Mouse (Mus musculus): ENCODE data around the gene Srl. TPM values are rescaled to one million over a fixed set of nuclear protein-coding genes. Genes with fewer than 3 reads are reported as not detected.
A peak's percentile ranks its signal among the peaks of the same experiment; 100 is the strongest.
"Not testable (repeated sequence)": the region's sequence is repeated elsewhere in the genome, so short reads cannot be mapped to it uniquely, and the experiment has no call there.

Gene Srl
- polyA plus RNA-seq, 1 experiment from 2014 or later: 6.9 TPM

DNA sequence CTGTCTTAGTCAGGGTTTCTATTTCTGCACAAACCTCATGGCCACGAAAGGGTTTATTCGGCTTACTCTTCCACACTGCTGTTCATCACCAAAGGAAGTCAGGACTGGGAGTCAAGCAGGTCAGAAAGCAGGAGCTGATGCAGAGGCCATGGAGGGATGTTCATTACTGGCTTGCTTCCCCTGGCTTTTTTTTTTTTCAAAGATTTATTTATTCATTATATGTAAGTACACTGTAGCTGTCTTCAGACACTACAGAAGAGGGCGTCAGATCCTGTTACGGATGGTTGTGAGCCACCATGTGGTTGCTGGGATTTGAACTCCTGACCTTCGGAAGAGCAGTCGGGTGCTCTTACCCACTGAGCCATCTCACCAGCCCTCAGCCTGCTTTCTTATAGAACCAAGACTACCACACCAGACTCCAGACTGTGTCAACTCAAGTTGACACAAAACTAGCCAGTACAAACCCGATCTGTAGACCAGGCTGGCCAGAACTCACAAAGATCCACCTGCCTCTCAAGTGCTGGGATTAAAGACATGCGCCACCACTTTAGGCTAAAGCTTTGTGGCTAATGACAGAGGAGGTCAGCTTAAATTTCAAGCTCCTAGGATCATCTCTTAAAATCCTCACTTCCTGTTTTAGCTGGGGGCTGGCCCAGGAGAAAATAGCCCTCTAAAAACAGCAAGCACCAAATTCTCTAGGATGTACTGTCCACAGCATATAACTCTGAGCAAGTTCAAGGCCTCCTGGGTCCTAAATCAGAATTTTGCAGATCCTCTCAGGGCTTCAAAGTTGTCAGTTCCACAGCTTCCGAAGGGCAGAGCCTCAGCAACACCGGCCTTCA lies 67.4 kb downstream of the Srl start:
- not testable (repeated sequence) for DNase-seq (ENCODE audit: low spot score)

GRCm38 (mm10) chr16:4473231-4473630 lies 68.4 kb downstream of the Srl start:
- no peak for DNase-seq (ENCODE audit: low spot score)

- no peak for DNase-seq (ENCODE audit: low spot score)
Observed at GRCm38 (mm10) chr16:4472687-4473086, 68.9 kb downstream of the Srl start.

DNA sequence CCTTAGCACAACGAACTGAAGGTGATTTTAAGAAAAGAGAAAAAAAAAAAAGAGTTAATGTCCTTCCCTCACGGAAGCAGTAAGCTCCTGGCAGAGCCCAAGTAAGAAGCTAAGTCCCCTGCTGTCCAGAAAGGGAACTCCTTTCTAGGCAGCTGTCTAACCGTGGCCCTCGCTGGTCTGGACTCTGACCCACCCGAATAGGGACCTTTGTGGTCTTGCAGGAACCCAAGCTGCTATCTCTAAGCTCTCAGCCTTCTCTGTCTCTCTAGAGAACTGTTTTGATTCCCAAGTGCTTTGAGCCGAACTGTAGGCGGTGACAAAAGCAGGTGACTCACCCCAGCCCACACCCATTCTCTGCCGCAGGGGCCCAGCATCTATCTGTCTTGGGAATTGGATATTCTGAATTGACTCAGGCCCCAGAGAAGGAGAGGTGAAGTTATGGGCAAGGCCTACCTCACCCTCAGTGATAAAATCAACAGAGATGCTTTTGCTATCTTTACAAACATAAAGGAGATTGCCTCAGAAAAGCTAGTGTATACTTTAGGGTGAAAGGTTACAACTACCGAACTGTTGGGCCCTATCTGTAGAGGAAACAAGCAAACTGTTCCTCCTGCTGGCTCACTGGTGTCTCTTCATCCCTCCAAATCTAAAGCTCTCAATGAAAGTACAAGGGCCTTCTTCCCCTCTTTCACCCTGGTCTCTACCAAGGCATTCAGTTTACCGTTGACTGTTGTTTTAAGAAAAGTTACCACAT lies 71.8 kb downstream of the Srl start:
- DNase-seq (ENCODE audit: low spot score): no peak

GRCm38 (mm10) chr16:4464529-4465089 lies 77.0 kb downstream of the Srl start:
- no peak for DNase-seq (ENCODE audit: low spot score)

GRCm38 (mm10) chr16:4457927-4458326 lies 83.7 kb downstream of the Srl start:
- DNase-seq (ENCODE audit: low spot score): no peak

- no peak for DNase-seq (ENCODE audit: low spot score)
Observed at GRCm38 (mm10) chr16:4456391-4456790, 85.2 kb downstream of the Srl start.

- no peak for DNase-seq (ENCODE audit: low spot score)
Observed at GRCm38 (mm10) chr16:4455693-4456092, 85.9 kb downstream of the Srl start.

DNA sequence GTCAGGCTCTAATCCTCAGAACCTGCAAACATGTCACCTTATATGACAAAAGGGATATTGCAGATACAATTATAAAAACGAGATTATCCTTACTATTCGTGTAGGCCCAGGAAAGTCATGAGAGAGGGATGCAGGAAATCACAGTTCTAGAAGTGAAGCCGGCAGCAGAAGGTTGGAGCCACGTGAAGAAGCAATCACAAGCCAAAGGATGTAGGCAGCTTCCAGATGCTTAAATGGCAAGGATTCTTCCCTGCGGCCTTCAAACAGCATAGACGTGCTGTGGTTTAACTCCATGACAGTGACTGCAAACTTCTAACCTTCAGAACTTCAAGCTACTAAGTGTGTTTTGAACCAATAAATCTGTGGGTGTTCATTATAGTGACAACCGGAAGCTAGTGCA lies 87.1 kb downstream of the Srl start:
- DNase-seq (ENCODE audit: low spot score): no peak

- no peak for DNase-seq (ENCODE audit: low spot score)
Observed at GRCm38 (mm10) chr16:4449418-4449817, 92.2 kb downstream of the Srl start.

DNA sequence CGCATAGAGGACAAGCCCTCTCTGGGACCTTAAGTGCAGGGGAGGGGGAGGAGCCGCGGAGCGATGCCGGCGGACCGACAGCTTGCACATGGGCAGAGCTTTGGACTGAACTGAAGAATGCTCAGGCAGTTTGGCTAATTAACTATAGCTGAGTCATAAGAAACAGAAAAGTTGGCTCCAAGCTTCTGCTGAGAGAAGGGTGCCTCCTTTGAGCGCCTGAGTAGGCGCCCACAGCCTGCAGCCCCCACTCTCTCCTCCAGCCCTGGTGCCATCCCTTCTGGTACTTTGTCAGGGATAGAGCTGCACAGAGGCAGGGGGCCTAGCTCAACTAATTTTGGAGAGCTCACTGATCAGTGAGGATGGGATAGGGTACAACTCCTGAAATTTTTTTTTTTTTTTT lies 93.4 kb downstream of the Srl start:
- DNase-seq (ENCODE audit: low spot score): no peak

DNA sequence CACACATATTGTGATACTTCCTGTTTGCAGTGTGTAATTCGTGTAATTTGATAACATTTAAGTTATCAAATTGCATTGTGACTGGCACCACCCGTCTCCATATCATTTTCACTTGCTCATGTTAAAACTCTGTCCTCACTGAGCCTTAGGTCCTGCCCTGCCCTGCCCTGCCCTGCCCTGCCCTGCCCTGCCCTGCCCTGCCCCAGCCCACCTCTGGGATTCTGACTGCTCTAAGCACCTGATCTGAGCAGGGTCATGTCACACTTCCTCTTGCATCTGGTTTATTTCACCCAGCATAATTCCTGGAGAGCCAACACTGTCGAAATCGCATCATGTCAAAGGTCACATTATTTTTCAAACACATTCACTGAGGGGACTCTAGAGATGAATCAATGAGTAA lies 95.2 kb downstream of the Srl start:
- no peak for DNase-seq (ENCODE audit: low spot score)

- no peak for DNase-seq (ENCODE audit: low spot score)
Observed at GRCm38 (mm10) chr16:4444378-4444777, 97.2 kb downstream of the Srl start.

DNA sequence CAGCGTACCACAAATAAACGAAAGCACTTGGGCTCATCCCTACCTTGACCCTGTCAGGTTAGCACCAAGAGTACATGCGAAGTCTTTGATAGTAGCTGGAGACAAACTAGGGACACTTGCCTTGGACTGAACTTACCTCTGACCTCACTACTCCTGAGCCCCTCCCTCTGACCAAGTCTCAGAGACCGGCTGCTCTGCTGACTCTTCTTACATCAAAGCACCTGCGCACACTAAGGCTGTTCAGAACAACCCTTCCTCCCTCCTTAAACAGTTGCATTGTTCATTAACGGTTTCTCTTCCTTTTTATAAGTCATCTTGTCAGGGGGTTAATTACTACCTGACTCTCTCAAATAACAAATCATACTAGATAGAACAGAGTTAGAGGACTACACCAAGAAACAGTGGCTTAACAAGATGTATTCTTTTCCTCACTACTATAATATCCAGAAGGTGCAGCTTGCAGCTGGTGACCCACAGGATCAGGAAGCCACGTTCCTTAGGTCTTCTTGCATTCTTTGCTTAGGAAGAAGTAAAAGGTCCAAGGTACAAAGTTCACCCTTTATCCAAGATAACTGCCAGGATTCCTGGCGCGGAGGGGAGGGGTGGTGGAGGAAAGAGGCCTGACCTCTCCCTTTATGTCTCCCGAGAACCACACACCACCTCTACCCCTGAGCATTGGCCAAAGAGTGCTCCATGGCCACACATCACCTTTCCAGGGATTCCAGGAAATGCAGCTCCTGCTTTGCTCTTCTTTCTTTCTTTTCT lies 102.1 kb downstream of the Srl start:
- no peak for DNase-seq (ENCODE audit: low spot score)

GRCm38 (mm10) chr16:4436738-4437137 lies 104.9 kb downstream of the Srl start:
- DNase-seq (ENCODE audit: low spot score): peak; percentile 51

GRCm38 (mm10) chr16:4435371-4435770 lies 106.2 kb downstream of the Srl start:
- DNase-seq (ENCODE audit: low spot score): no peak

- DNase-seq (ENCODE audit: low spot score): no peak
Observed at GRCm38 (mm10) chr16:4431841-4432240, 109.8 kb downstream of the Srl start.

DNA sequence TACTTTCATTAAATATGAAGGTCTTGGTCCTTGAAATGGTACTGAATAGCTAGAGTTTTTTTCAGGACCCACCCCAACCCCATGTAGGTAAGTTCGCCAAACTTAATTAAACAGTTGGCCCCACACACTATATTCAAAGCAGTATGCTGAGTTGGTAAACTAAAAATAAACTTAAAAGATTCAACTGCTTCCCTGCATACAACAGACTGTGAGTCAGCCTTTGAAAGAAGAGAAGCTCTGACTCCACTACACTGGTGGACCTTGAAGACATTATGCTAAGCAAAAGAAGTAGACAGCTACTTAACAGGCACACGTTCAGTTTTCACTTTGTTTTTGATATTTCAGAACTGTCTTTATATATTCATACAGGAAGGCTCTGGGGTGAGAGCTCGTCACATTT lies 110.6 kb downstream of the Srl start:
- DNase-seq (ENCODE audit: low spot score): no peak

DNA sequence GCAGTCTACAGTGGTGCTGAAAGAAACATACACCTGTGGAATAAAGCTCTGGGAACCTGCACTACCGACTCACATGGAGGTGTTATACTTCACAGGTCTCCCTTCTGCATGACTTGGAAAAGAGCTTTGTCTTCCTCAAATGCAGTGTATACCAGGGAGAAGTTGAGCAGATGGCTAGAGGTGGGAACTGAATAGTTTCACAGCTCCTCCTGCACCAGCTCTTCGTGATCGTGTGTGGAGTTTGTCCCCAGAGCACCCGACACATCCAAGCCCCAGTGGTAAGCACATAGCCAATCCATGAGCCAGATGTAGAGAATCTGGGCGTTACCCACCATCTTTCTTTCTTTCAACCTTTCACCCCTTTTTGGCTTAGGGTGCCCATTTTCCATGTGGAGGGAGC lies 111.4 kb downstream of the Srl start:
- DNase-seq (ENCODE audit: low spot score): no peak

All from thymus, postnatal 0 days (tissue).